Mouse (Mus musculus) stomach, embryonic 15.5 days (tissue): Measurements from ENCODE around the gene Arpc2. TPM values are rescaled to one million over a fixed set of nuclear protein-coding genes. Genes with fewer than 3 reads are reported as not detected.
"Not testable (repeated sequence)": the region's sequence is repeated elsewhere in the genome, so short reads cannot be mapped to it uniquely, and the experiment has no call there.

Experiments used
- ATAC-seq: fragments of 200-750 bp; cut with Nextera tagmentation; 2 replicates; pipeline ENCODE4 v1.8.0; 2017; ENCODE audit warnings: low read depth, moderate number of reproducible peaks, moderate TSS enrichment; ENCODE audit not compliant: insufficient read depth, low FRiP score
- H3K27ac ChIP-seq: fragments of 300-500 bp; sonication (generic); 2 replicates; pipeline ENCODE4 v1.5.1; 2015; ENCODE audit warnings: mild to moderate bottlenecking, inconsistent platforms
- H3K27me3 ChIP-seq: fragments of 300-500 bp; sonication (generic); replicated peaks from 2 replicates; pipeline ENCODE4 v1.6.1; 2015; ENCODE audit warnings: inconsistent platforms
- H3K36me3 ChIP-seq: fragments of 300-500 bp; sonication (generic); 2 replicates; pipeline ENCODE4 v1.6.1; 2015; ENCODE audit warnings: inconsistent platforms
- H3K4me1 ChIP-seq: fragments of 300-500 bp; sonication (generic); 2 replicates; pipeline ENCODE4 v1.6.1; 2015; ENCODE audit warnings: inconsistent platforms
- H3K4me2 ChIP-seq: fragments of 300-500 bp; sonication (generic); 2 replicates; pipeline ENCODE4 v1.6.1; 2015; ENCODE audit warnings: mild to moderate bottlenecking, inconsistent platforms
- H3K4me3 ChIP-seq: fragments of 300-500 bp; sonication (generic); replicated peaks from 2 replicates; pipeline ENCODE4 v1.5.1; 2015; ENCODE audit warnings: inconsistent platforms
- H3K9ac ChIP-seq: fragments of 300-500 bp; sonication (generic); 2 replicates; pipeline ENCODE4 v1.6.1; 2015; ENCODE audit warnings: inconsistent platforms
- H3K9me3 ChIP-seq: fragments of 300-500 bp; sonication (generic); 2 replicates; pipeline ENCODE4 v1.6.1; 2016; ENCODE audit warnings: inconsistent platforms
- WGBS: fragments of 180-500 bp; shearing (Covaris S2); methylation state at CpG from one replicate; pipeline ENCODE4 v1.1.7; 2015; 5-methylcytosine and 5-hydroxymethylcytosine counted together
- polyA plus RNA-seq: library from polyadenylated mRNA; unstranded; fragments of >200 nt; fragmentation: Nextera tagmentation; extraction: Ambion mirVana; gene quantifications from 2 replicates; pipeline ENCODE4 v1.2.1, GENCODE M21; 2015

Arpc2 gene
- polyA plus RNA-seq, 1 experiment from 2014 or later, result 493 TPM

DNA sequence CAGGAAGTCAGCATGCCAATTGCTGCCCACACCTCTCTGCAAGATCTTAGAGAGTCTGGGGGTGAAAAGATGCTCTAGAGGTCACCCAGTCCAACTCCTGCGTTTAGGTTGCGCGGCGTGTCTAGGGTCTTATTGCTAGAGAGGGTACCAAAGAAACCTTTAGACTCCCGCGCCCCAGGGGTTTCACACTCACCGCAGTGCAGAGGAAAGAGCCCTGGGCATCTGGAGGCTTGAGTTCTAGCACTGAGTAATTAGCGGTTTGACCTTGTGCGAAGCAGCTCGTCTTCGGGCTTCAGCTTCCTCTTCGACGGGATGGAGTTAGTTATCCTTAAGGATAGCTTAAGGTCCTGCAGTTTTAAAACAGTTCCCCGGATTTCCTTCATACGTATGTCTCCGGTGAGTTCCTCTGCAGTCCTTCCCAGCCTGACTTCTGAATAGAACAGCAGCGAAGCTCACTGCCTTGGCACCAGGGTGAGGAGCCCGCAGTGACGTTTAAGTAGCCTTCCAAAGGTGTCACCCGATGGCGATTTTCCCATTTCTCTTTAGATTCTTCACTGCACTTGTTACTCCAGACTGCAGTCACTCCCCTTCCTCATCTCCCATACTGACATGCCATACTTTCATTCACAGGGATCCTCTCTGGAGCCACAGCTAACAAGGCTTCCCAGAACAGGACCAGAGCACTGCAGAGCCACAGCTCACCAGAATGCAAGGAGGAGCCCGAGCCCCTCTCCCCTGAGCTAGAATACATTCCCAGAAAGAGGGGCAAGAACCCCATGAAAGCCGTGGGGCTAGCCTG lies 49.5 kb downstream of the Arpc2 start:
- peak overlapping the region; percentile 45 for H3K9ac ChIP-seq
- H3K27me3 ChIP-seq, result no peaks in the 10 kb centered on the region
- peaks cover 41% of the 10 kb centered on the region for H3K4me1 ChIP-seq
- H3K4me3 ChIP-seq, result peak overlapping the region; percentile 65
- H3K27ac ChIP-seq, result no peak overlapping the region; the same call in 1 of the 2 replicates
- WGBS, result 3% methylated on average over 23 of the region's 23 CpGs
- peaks cover 38% of the 10 kb centered on the region for H3K36me3 ChIP-seq
- no peak for ATAC-seq
- no peaks in the 10 kb centered on the region for H3K9me3 ChIP-seq
- peak overlapping the region; percentile 68 for H3K4me2 ChIP-seq

DNA sequence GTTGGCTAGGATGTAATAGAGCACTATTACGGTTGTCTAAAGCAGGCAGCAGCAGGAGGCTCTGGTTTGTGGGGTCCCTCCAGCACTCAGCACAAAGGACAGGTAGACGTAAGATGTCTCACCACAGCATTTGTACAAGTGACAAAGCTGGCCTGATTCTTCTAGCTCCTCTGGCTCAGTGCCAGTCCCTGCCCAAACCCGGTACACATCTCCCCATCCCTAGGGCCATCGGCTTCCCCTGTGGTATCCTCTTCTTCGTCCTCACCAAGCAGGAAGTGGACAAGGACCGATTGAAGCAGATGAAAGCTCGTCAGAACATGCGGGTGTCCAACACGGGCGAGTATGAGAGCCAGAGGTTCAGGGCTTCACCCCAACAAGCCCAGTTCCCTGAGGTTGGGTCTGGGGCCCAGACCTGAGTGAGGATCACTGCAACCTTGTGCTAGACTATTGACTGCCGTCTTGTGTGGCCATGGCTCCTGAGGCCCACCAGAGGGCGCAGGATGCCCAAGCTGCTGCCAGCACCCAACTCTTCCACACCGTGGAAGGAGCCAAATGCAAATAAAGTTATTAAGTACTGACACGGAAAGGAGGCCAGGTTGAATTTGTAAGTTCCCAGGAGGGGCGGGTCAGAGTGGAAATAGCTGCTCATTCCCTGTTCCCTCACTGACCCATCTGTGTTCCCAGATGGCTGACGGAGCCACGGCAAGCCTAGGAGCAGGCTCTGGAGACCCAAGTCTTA lies 51.2 kb downstream of the Arpc2 start:
- peaks cover 26% of the 10 kb centered on the region for H3K36me3 ChIP-seq
- H3K4me1 ChIP-seq, result peaks cover 31% of the 10 kb centered on the region
- peak overlapping the region; percentile 28; the same call in 1 of the 2 replicates for H3K27ac ChIP-seq
- H3K4me2 ChIP-seq, H3K4me3 ChIP-seq, H3K9me3 ChIP-seq, H3K9ac ChIP-seq, H3K27me3 ChIP-seq, ATAC-seq: not testable (repeated sequence)
- 56% methylated on average over 15 of the region's 17 CpGs for WGBS

- H3K27ac ChIP-seq, result no peak overlapping the region
- no peaks in the 10 kb centered on the region for H3K27me3 ChIP-seq
- H3K4me1 ChIP-seq, result peaks cover 26% of the 10 kb centered on the region
- no peak overlapping the region for H3K4me2 ChIP-seq
- no peak overlapping the region for H3K4me3 ChIP-seq
- no peak overlapping the region for H3K9ac ChIP-seq
- no peaks in the 10 kb centered on the region for H3K9me3 ChIP-seq
- ATAC-seq, result no peak
- 75% methylated on average over 4 of the region's 4 CpGs for WGBS
- H3K36me3 ChIP-seq, result peaks cover 24% of the 10 kb centered on the region
These were observed 52.4 kb downstream of the Arpc2 start for GRCm38 (mm10) chr1:74288327-74288726.

- Histone ChIP-seq H3K27ac (no peak overlapping the region), H3K4me2 (no peak overlapping the region), H3K27me3 (no peaks in the 10 kb centered on the region), H3K4me1 (peaks cover 32% of the 10 kb centered on the region), H3K4me3 (no peak overlapping the region), H3K36me3 (peaks cover 24% of the 10 kb centered on the region), H3K9ac (no peak overlapping the region), H3K9me3 (no peaks in the 10 kb centered on the region)
- 84% methylated on average over 9 of the region's 9 CpGs for WGBS
- ATAC-seq, result no peak
These were observed 53.4 kb downstream of the Arpc2 start for GRCm38 (mm10) chr1:74289248-74289647.

DNA sequence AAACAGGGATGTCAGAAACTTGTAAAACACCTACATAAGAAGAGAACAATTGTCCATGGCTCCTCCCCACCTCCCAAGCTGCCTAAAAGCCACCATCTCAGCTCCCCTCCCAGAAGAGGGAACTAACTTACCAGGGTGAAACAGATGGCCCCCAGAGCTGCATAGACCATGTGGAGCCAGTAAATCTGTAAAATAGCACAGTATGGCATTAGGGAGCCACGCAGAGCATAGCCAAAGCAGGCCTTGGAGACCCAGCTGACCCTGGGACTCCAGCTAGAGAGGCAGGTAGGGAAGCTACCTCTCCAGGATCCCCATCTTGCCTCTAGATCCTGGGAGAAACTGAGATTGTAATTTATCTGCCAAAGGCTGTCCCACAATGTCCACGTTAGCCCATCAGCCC lies 53.9 kb downstream of the Arpc2 start:
- WGBS, result 83% methylated on average over 2 of the region's 2 CpGs
- Histone ChIP-seq H3K9me3 (no peaks in the 10 kb centered on the region), H3K4me3 (no peak overlapping the region), H3K36me3 (peaks cover 24% of the 10 kb centered on the region), H3K4me2 (no peak overlapping the region), H3K27ac (no peak overlapping the region), H3K9ac (no peak overlapping the region), H3K27me3 (no peaks in the 10 kb centered on the region), H3K4me1 (peaks cover 35% of the 10 kb centered on the region)
- no peak for ATAC-seq

DNA sequence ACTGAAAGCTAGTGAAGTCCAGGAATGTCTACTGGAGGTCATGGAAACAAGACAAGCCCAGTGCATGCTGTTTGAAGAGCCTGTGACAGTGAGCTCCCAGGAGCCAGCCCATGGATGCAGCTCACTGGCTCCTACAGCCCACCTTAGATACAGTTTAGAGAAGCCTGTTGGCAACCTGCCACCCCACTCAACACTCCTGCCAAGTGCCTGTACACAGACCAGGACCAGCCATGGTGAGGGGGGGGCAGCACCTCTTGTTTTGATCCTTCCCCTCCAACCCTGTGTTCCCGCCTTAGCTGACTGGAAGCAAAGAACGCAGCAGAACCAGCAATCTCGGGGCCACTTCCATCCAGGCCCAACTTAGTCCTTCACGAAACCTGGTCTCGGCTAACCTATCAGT lies 54.3 kb downstream of the Arpc2 start:
- H3K9ac ChIP-seq, result no peak overlapping the region
- WGBS, result 76% methylated on average over 5 of the region's 5 CpGs
- H3K9me3 ChIP-seq, result no peaks in the 10 kb centered on the region
- no peaks in the 10 kb centered on the region for H3K27me3 ChIP-seq
- peaks cover 24% of the 10 kb centered on the region for H3K36me3 ChIP-seq
- H3K4me1 ChIP-seq, result peaks cover 39% of the 10 kb centered on the region
- no peak overlapping the region for H3K4me2 ChIP-seq
- no peak overlapping the region for H3K27ac ChIP-seq
- ATAC-seq, result 0 out of 2 replicates have a peak, but pooled peaks have one; percentile 3
- H3K4me3 ChIP-seq, result no peak overlapping the region

GRCm38 (mm10) chr1:74292331-74293020 lies 56.6 kb downstream of the Arpc2 start:
- WGBS, result 86% methylated on average over 11 of the region's 11 CpGs
- Histone ChIP-seq H3K27ac (peak overlapping the region; percentile 62; the same call in 1 of the 2 replicates), H3K36me3 (peaks cover 24% of the 10 kb centered on the region), H3K4me2 (no peak overlapping the region), H3K4me1 (peaks cover 56% of the 10 kb centered on the region), H3K27me3 (no peaks in the 10 kb centered on the region), H3K9me3 (no peaks in the 10 kb centered on the region), H3K4me3 (no peak overlapping the region), H3K9ac (no peak overlapping the region)
- ATAC-seq, result no peak

- Histone ChIP-seq H3K27me3 (no peaks in the 10 kb centered on the region), H3K9me3 (no peaks in the 10 kb centered on the region), H3K36me3 (peaks cover 18% of the 10 kb centered on the region), H3K4me3 (no peak overlapping the region), H3K4me1 (peaks cover 65% of the 10 kb centered on the region), H3K4me2 (no peak overlapping the region), H3K27ac (peak overlapping the region; percentile 62; the same call in 1 of the 2 replicates), H3K9ac (no peak overlapping the region)
- 76% methylated on average over 8 of the region's 8 CpGs for WGBS
- ATAC-seq, result no peak
These were observed 57.5 kb downstream of the Arpc2 start for GRCm38 (mm10) chr1:74293306-74293960.

- Histone ChIP-seq H3K27ac (peak overlapping the region; percentile 62; the same call in 1 of the 2 replicates), H3K27me3 (no peaks in the 10 kb centered on the region), H3K4me2 (no peak overlapping the region), H3K36me3 (peaks cover 16% of the 10 kb centered on the region), H3K4me1 (peaks cover 72% of the 10 kb centered on the region), H3K9me3 (no peaks in the 10 kb centered on the region), H3K9ac (no peak overlapping the region), H3K4me3 (no peak overlapping the region)
- WGBS, result 91% methylated on average over 3 of the region's 3 CpGs
- no peak for ATAC-seq
These were observed 58.3 kb downstream of the Arpc2 start for GRCm38 (mm10) chr1:74294090-74294643.

DNA sequence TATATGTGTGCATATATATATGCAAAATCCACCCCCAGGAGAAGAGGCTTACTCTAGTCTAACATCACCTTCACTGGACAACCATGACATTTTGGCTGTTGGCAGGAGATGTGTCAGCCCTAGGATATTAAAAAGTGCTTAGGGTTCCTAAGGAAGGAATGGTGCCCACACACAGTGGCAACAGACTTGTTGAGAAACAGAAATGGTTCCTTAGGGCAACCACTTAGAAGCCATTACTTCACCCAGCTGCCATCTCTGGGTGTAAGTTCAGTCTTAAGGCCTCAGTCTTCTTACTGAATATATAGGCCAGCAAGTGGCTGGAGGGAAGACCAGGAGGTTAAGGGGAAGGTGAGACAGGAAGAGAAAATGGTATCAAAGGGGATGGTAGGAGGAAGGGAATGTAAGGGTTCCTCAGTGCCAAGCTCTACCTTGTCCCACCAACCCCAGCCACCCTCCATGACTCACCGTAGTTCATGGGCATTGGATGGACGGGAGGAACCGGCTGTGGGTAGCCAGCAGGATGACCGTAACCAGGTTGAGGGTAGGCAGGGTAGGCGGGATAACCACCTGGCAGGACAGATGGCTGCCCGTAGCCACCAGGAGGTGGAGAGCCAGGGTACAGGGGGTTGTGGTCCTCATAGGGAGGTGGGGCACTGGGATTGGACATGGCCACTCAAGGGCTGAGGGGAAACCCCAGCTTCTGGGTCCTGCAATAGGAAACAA lies 59.0 kb downstream of the Arpc2 start:
- no peak for ATAC-seq
- Histone ChIP-seq H3K9me3 (no peaks in the 10 kb centered on the region), H3K4me2 (peak overlapping the region; percentile 57), H3K27ac (peak overlapping the region; percentile 99), H3K9ac (no peak overlapping the region; the same call in 1 of the 2 replicates), H3K27me3 (no peaks in the 10 kb centered on the region), H3K4me3 (peak overlapping the region; percentile 13; the same call in 1 of the 2 replicates), H3K36me3 (peaks cover 16% of the 10 kb centered on the region), H3K4me1 (peaks cover 76% of the 10 kb centered on the region)
- 86% methylated on average over 6 of the region's 6 CpGs for WGBS
